Mouse (Mus musculus) G1E (cell line): ENCODE results near the gene Fgfr2. TPM values are rescaled to one million over a fixed set of nuclear protein-coding genes. Genes with fewer than 3 reads are reported as not detected.

Experiments
- ATAC-seq: 2 replicates; pipeline ENCODE4 v1.8.0; 2016; ENCODE audit warnings: mild to moderate bottlenecking; ENCODE audit not compliant: insufficient number of reproducible peaks, poor library complexity, low FRiP score, severe bottlenecking; ENCODE audit errors: extremely low read depth
- DNase-seq: peaks from one replicate; pipeline ENCODE4 v3.0.0; 2012; ENCODE audit warnings: low spot score
- H3K27me3 ChIP-seq: 2 replicates; pipeline ENCODE4 v1.6.1; 2012; ENCODE audit warnings: mild to moderate bottlenecking, low read length, inconsistent platforms; ENCODE audit not compliant: insufficient read depth
- H3K36me3 ChIP-seq: replicated peaks from 2 replicates; pipeline ENCODE3; 2012; ENCODE audit warnings: mild to moderate bottlenecking, inconsistent platforms
- H3K4me1 ChIP-seq: 2 replicates; pipeline ENCODE4 v1.6.1; 2012; ENCODE audit warnings: low read depth, low read length, inconsistent platforms, mixed read lengths; ENCODE audit not compliant: insufficient read depth
- H3K4me3 ChIP-seq: 2 replicates; pipeline ENCODE4 v1.5.1; 2012; ENCODE audit warnings: low read depth, mild to moderate bottlenecking, inconsistent platforms, low read length, moderate library complexity, mixed read lengths
- H3K9me3 ChIP-seq: replicated peaks from 2 replicates; pipeline ENCODE4 v1.6.1; 2012; ENCODE audit warnings: inconsistent platforms
- CTCF ChIP-seq: IDR thresholded peaks from 2 replicates; pipeline ENCODE4 v1.5.1; 2012; ENCODE audit warnings: low read depth, low read length, inconsistent platforms, mixed read lengths
- GATA1 ChIP-seq: IDR thresholded peaks from 2 replicates; pipeline ENCODE4 v1.6.1; 2012; ENCODE audit warnings: borderline replicate concordance, low read length, inconsistent platforms, mixed read lengths
- GATA2 ChIP-seq: IDR thresholded peaks from 2 replicates; pipeline ENCODE4 v1.6.1; 2012; ENCODE audit warnings: low read depth, low read length, inconsistent platforms, borderline replicate concordance
- POLR2AphosphoS5 ChIP-seq: IDR thresholded peaks from 2 replicates; pipeline ENCODE4 v1.6.1; 2012; ENCODE audit warnings: low read depth, low read length, inconsistent platforms; ENCODE audit not compliant: insufficient replicate concordance
- TAL1 ChIP-seq: conservative IDR thresholded peaks from 2 replicates; pipeline ENCODE4 v1.6.1; 2012; ENCODE audit warnings: low read depth, low read length, inconsistent platforms, mixed read lengths
- polyA plus RNA-seq: library from polyadenylated mRNA; stranded (reverse); fragments of >175 nt; gene quantifications from 2 replicates; pipeline ENCODE4 v1.2.3, GENCODE M21; 2012
- total RNA-seq, 2 experiments: library from RNA; stranded (forward) in 1 of 2; stranded (reverse) in 1 of 2; fragments of 200-1000 nt in 1 of 2; fragments of >200 nt in 1 of 2; fragmentation: Nextera tagmentation in 1 of 2; gene quantifications; 2 replicates each; pipeline ENCODE4 v1.2.3; 2014 to 2017

Fgfr2 gene
- total and polyA plus RNA-seq, 3 experiments, result 0.22 TPM; not detected in 2

DNA sequence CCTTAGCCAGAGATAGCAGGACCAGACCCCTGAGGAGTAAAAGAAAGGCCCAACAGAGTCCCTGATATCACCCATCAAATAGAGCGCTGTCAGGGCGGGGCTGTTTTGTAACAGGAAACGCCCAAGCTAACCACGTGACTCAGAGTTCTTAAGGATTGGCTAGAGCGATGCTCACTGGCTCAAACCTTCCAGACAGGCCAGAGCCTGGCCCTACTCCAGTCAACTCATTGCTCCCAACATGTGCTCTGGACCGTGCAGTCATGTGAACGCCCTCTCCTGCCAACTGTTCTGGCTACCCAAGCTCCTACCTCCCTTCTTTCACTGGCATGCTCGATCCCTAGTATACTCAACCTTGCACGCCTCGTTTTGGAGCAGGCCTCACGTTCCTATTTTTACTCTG, 399.2 kb downstream of the Fgfr2 start:
- Histone ChIP-seq H3K4me3 (no peak overlapping the region), H3K36me3 (peaks cover 85% of the 10 kb centered on the region), H3K9me3 (no peaks in the 10 kb centered on the region), H3K27me3 (no peaks in the 10 kb centered on the region), H3K4me1 (peaks cover 33% of the 10 kb centered on the region)
- TF ChIP-seq GATA2, result no peak
- no peak for DNase-seq
- ATAC-seq, result peak; percentile 78

DNA sequence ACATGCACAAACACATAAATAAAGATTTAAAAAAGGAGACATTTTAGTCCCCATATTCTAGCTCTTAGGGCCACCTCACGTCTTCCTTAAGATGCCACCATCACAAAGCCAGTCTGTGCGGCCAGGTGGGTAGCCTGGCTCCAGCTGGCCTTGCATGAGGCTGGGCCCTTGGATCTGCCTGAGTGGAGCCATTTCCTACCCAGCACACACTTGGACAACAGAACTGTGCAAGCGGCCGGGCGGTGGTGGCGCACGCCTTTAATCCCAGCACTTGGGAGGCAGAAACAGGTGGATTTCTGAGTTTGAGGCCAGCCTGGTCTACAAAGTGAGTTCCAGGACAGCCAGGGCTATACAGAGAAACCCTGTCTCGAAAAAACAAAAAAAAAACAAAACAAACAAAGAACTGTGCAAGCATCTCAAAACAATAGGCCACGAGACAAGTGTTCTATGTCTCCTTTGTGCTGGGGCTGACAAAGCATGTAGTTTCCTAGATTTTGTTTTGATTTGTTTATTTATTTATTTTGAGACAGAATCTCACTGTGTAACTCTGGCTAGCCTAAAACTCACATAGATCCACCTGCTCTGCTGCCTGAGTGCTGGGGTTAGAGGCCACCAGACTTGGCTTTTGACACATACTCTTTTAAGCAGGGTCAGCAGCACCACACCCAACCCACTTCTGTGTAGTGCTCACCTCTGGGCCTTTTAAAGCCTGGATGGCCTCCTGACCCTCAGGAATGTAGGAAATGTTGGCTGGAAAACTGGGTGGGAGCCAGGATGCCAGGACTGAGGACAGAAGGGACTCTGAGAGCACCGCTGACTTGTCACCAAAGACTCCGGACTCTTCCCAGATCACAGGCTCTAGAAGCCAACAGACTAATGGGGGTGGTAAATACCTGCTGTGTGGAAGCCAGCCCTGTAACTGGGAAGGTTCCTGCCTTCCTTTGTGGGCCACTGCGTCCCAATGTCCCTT, 400.5 kb downstream of the Fgfr2 start:
- H3K9me3 ChIP-seq, result no peaks in the 10 kb centered on the region
- H3K4me1 ChIP-seq, result peaks cover 26% of the 10 kb centered on the region
- H3K27me3 ChIP-seq, result no peaks in the 10 kb centered on the region
- H3K36me3 ChIP-seq, result peaks cover 84% of the 10 kb centered on the region
- no peak for TF ChIP-seq GATA2
- no peak for TF ChIP-seq TAL1
- no peak for TF ChIP-seq CTCF
- TF ChIP-seq POLR2AphosphoS5, result no peak
- no peak for TF ChIP-seq GATA1
- no peak overlapping the region for H3K4me3 ChIP-seq
- DNase-seq (no peak), ATAC-seq (no peak)

DNA sequence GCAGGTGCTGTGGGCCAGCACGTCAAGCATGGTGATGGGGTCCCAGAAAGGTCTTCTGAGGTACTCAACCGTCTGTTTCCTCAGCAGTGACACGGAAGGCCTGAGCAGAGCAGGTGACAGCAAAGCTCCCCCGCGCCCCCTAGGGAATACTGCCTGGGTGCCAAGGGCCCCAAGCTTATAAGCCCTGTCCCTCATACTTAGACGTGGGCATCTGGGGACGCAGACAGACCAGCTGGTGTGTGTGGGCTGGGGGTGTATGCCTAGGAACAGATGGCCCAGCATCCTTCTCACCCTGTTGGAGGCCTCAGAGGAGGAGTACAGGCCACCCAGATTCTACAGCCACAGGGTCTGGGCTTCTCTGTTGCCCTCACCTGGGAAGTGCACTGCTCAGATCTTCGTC, 402.6 kb downstream of the Fgfr2 start:
- Histone ChIP-seq H3K9me3 (no peaks in the 10 kb centered on the region), H3K4me1 (peaks cover 35% of the 10 kb centered on the region), H3K4me3 (no peak overlapping the region), H3K27me3 (no peaks in the 10 kb centered on the region), H3K36me3 (peaks cover 81% of the 10 kb centered on the region)
- DNase-seq (no peak), ATAC-seq (no peak)
- TF ChIP-seq CTCF, result no peak
- TF ChIP-seq POLR2AphosphoS5, result no peak
- TF ChIP-seq TAL1, result no peak
- no peak for TF ChIP-seq GATA1

DNA sequence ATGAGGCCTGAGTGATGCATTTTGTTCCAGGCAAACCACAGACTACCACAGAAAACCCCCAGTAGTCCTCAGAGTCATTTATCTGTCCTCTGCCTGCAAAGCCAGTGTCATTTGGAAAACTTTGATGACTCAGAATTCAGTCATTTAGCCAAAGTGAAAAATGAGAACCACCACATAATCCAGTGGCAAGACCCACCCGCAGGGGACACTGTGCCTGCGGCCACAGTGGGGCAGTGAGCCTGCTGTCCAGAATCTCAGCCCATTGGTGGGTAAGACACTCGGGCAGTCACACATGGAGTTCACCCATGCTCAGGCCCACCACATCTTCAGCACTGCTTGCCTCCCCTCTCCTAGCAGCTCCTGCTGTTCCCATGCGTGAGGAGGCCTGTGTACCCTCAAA, 403.6 kb downstream of the Fgfr2 start:
- Histone ChIP-seq H3K4me1 (peaks cover 35% of the 10 kb centered on the region), H3K4me3 (no peak overlapping the region), H3K36me3 (peaks cover 83% of the 10 kb centered on the region), H3K27me3 (no peaks in the 10 kb centered on the region), H3K9me3 (no peaks in the 10 kb centered on the region)
- ATAC-seq (no peak), DNase-seq (no peak)
- no peak for TF ChIP-seq GATA2

DNA sequence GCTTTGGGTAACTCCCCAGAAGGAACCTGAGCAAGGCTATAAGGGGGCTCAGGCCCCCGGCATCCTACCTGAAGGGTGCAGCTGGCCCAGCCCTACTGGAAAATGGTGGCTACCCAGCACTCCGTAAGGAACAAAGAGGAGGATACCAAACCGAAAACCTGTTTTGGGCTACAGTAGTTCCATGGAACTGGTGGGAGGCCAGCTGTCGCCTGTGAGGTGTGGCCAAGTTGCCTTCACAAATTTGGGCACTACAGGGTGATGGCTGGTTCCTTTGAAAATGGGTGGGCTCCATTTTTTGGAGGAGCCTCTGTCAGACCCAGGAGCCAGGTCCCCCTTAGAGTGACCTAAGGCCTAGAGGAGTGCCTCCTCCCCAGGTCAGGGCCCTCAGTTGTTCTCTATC, 407.9 kb downstream of the Fgfr2 start:
- H3K27me3 ChIP-seq, result no peaks in the 10 kb centered on the region
- no peak overlapping the region for H3K4me3 ChIP-seq
- TF ChIP-seq GATA1 (no peak), POLR2AphosphoS5 (no peak), TAL1 (no peak), CTCF (no peak), GATA2 (no peak)
- ATAC-seq, result no peak
- H3K36me3 ChIP-seq, result peaks cover 85% of the 10 kb centered on the region
- no peaks in the 10 kb centered on the region for H3K9me3 ChIP-seq
- no peak for DNase-seq
- H3K4me1 ChIP-seq, result peaks cover 19% of the 10 kb centered on the region

DNA sequence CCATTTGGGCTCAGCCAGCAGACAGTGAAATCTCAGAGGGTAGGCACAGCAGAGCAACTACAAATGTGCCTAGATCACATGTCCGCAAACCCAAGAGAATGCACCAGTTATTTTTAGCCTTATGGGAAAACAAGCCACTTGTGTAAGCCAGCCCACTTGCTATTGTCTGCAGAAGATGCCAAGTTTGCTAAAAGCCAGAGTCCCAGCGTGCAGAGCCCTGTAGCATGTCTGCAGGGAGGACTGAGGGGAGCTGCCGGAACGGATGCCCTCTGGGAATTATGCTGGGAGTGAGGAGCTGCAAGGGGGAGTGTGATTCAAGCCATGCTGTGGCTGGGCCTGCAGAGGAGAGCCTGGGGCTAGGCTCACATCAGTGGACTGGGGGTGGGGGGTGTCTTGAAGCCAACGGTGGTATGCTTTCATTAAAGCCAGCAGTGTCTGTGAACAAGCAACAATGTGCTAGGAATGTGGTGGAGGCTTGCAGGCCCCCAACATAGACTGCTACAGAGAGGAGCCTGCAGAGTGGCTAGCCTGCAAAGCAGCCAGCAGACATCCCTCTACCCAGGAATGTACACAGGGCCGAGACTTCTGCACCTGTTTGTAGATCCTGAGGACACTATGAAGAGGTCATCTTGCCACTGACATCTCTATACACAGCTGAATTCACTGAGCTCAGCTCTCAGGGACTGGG, 408.8 kb downstream of the Fgfr2 start:
- H3K4me1 ChIP-seq, result peaks cover 16% of the 10 kb centered on the region
- no peaks in the 10 kb centered on the region for H3K27me3 ChIP-seq
- TF ChIP-seq GATA1 (no peak), POLR2AphosphoS5 (no peak), TAL1 (no peak), GATA2 (no peak), CTCF (no peak)
- DNase-seq, result no peak
- H3K4me3 ChIP-seq, result no peak overlapping the region
- no peak for ATAC-seq
- no peaks in the 10 kb centered on the region for H3K9me3 ChIP-seq
- peaks cover 76% of the 10 kb centered on the region for H3K36me3 ChIP-seq
